Mouse (Mus musculus) CH12.LX (cell line): Measurements from ENCODE around the gene Fars2.

Source experiments
- CHD2 ChIP-seq: IDR thresholded peaks from 2 replicates; pipeline ENCODE4 v1.6.1; 2011; ENCODE audit warnings: low read length, improper control_type of control experiment
- CTCF ChIP-seq, 2 experiments: IDR thresholded peaks in 1 of 2; conservative IDR thresholded peaks in 1 of 2; 2 replicates each; pipeline ENCODE4 v1.5.1; 2011 to 2012; ENCODE audit warnings: low read depth in 2 of 2, low read length in 2 of 2, improper control_type of control experiment in 1 of 2, inconsistent platforms in 1 of 2, mild to moderate bottlenecking in 1 of 2, moderate library complexity in 1 of 2
- E2F4 ChIP-seq: IDR thresholded peaks from 2 replicates; pipeline ENCODE4 v1.6.1; 2011; ENCODE audit warnings: low read depth, low read length, improper control_type of control experiment; ENCODE audit not compliant: insufficient replicate concordance
- ETS1 ChIP-seq: conservative IDR thresholded peaks from 2 replicates; pipeline ENCODE4 v1.6.1; 2012; ENCODE audit warnings: low read depth, mild to moderate bottlenecking, inconsistent platforms, low read length, improper control_type of control experiment, moderate library complexity
- HCFC1 ChIP-seq: IDR thresholded peaks from 2 replicates; pipeline ENCODE4 v1.6.1; 2012; ENCODE audit warnings: low read depth, mild to moderate bottlenecking, inconsistent platforms, low read length, improper control_type of control experiment
- MAFK ChIP-seq: IDR thresholded peaks from 2 replicates; pipeline ENCODE4 v1.6.1; 2011; ENCODE audit warnings: low read length, improper control_type of control experiment; ENCODE audit not compliant: insufficient replicate concordance
- MYC ChIP-seq: IDR thresholded peaks from 2 replicates; pipeline ENCODE4 v1.6.1; 2011; ENCODE audit warnings: low read depth, mild to moderate bottlenecking, improper control_type of control experiment, low read length
- POLR2A ChIP-seq: IDR thresholded peaks from 2 replicates; pipeline ENCODE4 v1.6.1; 2011; ENCODE audit warnings: low read depth, mild to moderate bottlenecking, improper control_type of control experiment, low read length
- POLR2AphosphoS2 ChIP-seq: IDR thresholded peaks from 2 replicates; pipeline ENCODE4 v1.6.1; 2011; ENCODE audit warnings: low read depth, low read length, improper control_type of control experiment
- USF1 ChIP-seq: IDR thresholded peaks from 2 replicates; pipeline ENCODE4 v1.6.1; 2014; ENCODE audit warnings: low read depth, mild to moderate bottlenecking, inconsistent platforms, low read length, improper control_type of control experiment
- ZKSCAN1 ChIP-seq: IDR thresholded peaks from 2 replicates; pipeline ENCODE4 v1.6.1; 2012; ENCODE audit warnings: low read depth, inconsistent platforms, low read length, improper control_type of control experiment, borderline replicate concordance

GRCm38 (mm10) chr13:36294503-36294902 is 177.3 kb downstream of the Fars2 start:
- TF ChIP-seq HCFC1, result no peak
- no peak for TF ChIP-seq USF1
- no peak for TF ChIP-seq E2F4
- TF ChIP-seq POLR2A, result no peak
- TF ChIP-seq ZKSCAN1, result no peak
- TF ChIP-seq MYC, result no peak
- no peak for TF ChIP-seq CHD2
- TF ChIP-seq POLR2AphosphoS2, result no peak
- no peak for TF ChIP-seq CTCF (conservative IDR thresholded peaks at IDR 0.05 in 1 of 2, IDR thresholded peaks at IDR 0.05 in 1 of 2; ENCODE audit: low read depth in 2 of 2, low read length in 2 of 2)
- no peak for TF ChIP-seq MAFK
- no peak for TF ChIP-seq ETS1
